Mouse (Mus musculus) heart, adult 2 months (tissue): Measurements from ENCODE around the gene Arpc3. TPM values are rescaled to one million over a fixed set of nuclear protein-coding genes. Genes with fewer than 3 reads are reported as not detected.

ENCODE experiments used
- DNase-seq, 2 experiments: peaks; one replicate each; pipeline ENCODE4 v3.0.0; 2021
- H3K27ac ChIP-seq: fragments of 200-600 bp; 2 replicates; pipeline ENCODE4 v1.8.1; 2022
- H3K27me3 ChIP-seq: fragments of 200-500 bp; 2 replicates; pipeline ENCODE4 v1.6.1; 2012; ENCODE audit warnings: mild to moderate bottlenecking, low read length, inconsistent platforms, mixed read lengths; ENCODE audit not compliant: control insufficient read depth, insufficient read depth
- H3K36me3 ChIP-seq: fragments of 200-500 bp; 2 replicates; pipeline ENCODE4 v1.6.1; 2012; ENCODE audit warnings: low read length, inconsistent platforms; ENCODE audit not compliant: control insufficient read depth, insufficient read depth
- H3K4me1 ChIP-seq: fragments of 200-500 bp; 2 replicates; pipeline ENCODE4 v1.6.1; 2011; ENCODE audit warnings: low read length; ENCODE audit not compliant: control insufficient read depth, insufficient read depth
- H3K4me3 ChIP-seq: fragments of 200-600 bp; 2 replicates; pipeline ENCODE4 v1.8.1; 2022
- H3K79me2 ChIP-seq: fragments of 200-500 bp; replicated peaks from 2 replicates; pipeline ENCODE4 v1.6.1; 2012; ENCODE audit warnings: mild to moderate bottlenecking, inconsistent platforms, low read length, moderate library complexity, mixed read lengths; ENCODE audit not compliant: control insufficient read depth, insufficient read depth
- H3K9ac ChIP-seq: fragments of 200-500 bp; 2 replicates; pipeline ENCODE4 v1.6.1; 2012; ENCODE audit warnings: low read depth, mild to moderate bottlenecking, control low read depth, inconsistent platforms, low read length, mixed read lengths
- CTCF ChIP-seq: fragments of 200-600 bp; IDR thresholded peaks from 2 replicates; pipeline ENCODE4 v1.8.1; 2022; ENCODE audit warnings: antibody characterized with exemption, mild to moderate bottlenecking, moderate library complexity
- EP300 ChIP-seq: fragments of 200-500 bp; IDR thresholded peaks from 2 replicates; pipeline ENCODE4 v1.6.1; 2011; ENCODE audit warnings: low read depth, low read length, control low read depth; ENCODE audit not compliant: insufficient read depth
- POLR2A ChIP-seq: fragments of 200-500 bp; IDR thresholded peaks from 2 replicates; pipeline ENCODE4 v1.6.1; 2011; ENCODE audit warnings: mild to moderate bottlenecking, low read depth, low read length, control low read depth; ENCODE audit not compliant: insufficient read depth
- WGBS: fragments of 180-500 bp; shearing (Covaris S2); methylation state at CpG from one replicate; pipeline ENCODE4 v1.1.7; 2018; 5-methylcytosine and 5-hydroxymethylcytosine counted together
- intact Hi-C: fragments of 180-260 bp; cut with DNase I; formaldehyde crosslinking; loops from one replicate; pipeline ENCODE4 v1.15.1; 2025
- polyA plus RNA-seq: library from polyadenylated mRNA; depleted of rRNA; stranded (reverse); fragments of >200 nt; gene quantifications from 2 replicates; pipeline ENCODE4 v1.2.3, GENCODE M21; 2012
- total RNA-seq, 2 experiments: library from RNA; stranded (reverse); gene quantifications; 2 replicates each; pipeline ENCODE4 v1.2.3; 2021

Gene Arpc3
- total and polyA plus RNA-seq, 3 experiments: 89.6 to 98.7 (median 91.5) TPM

DNA sequence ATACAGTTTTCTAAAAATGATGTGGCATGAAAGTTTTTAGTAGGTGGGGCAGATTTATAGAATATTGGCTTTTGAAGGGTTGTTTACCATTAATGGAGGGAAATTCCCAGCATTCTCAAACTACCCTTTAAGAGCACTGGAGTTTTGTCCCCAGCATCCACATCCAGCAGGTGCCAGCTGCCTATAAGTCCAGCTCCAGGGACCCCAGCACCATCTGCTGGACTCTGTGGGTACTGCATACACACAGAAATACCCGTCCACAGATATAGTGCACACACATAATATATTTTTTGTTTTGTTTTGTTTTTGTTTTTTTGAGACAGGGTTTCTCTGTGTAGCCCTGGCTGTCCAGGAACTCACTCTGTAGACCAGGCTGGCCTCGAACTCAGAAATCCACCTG lies 2.2 kb downstream of the Arpc3 start:
- intact Hi-C loops: loop anchor here (5.0 kb wide), 1 partner anchor 127 kb away; no protein-coding TSS in a partner anchor
- Histone ChIP-seq H3K4me3 (no peak overlapping the region), H3K79me2 (peaks cover 10% of the 10 kb centered on the region; the same call in 1 of the 2 replicates), H3K27ac (no peak overlapping the region), H3K4me1 (peaks cover 11% of the 10 kb centered on the region), H3K9ac (no peak overlapping the region), H3K27me3 (no peaks in the 10 kb centered on the region), H3K36me3 (peaks cover 11% of the 10 kb centered on the region)
- DNase-seq: peak; percentile 67 to 78
- TF ChIP-seq POLR2A (no peak), CTCF (peak; percentile 85), EP300 (0 out of 2 replicates have a peak, but pooled peaks have one; percentile 19)
- 55% methylated on average over 2 of the region's 2 CpGs for WGBS

DNA sequence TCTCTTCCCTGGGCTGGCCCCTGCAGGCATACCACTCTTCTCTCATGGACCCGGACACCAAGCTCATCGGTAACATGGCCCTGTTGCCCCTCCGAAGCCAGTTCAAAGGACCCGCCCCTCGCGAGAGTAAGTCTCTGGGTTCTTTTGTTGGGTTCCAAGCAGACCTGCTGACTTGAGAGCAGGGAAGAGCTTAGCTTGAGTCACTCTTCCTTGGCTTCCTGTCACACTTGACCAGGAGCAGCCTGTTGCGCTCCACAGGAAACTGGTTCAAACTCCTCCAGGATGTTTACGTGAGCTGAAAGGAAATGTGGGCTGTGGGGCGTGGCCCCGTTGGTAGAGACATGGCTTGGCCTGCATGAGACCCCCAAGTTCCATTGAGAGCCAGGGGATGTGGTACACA lies 5.1 kb downstream of the Arpc3 start:
- intact Hi-C loops: no loop called here
- DNase-seq: peak; percentile 71 to 77
- peaks cover 22% of the 10 kb centered on the region for H3K4me1 ChIP-seq
- H3K36me3 ChIP-seq: peaks cover 17% of the 10 kb centered on the region
- 42% methylated on average over 10 of the region's 10 CpGs for WGBS
- H3K4me3 ChIP-seq: peak overlapping the region; percentile 37
- H3K79me2 ChIP-seq: peaks cover 10% of the 10 kb centered on the region; the same call in 1 of the 2 replicates
- H3K27ac ChIP-seq: peak overlapping the region; percentile 90
- H3K27me3 ChIP-seq: no peaks in the 10 kb centered on the region
- peak overlapping the region; percentile 68 for H3K9ac ChIP-seq
- TF ChIP-seq CTCF: no peak
- peak; percentile 55 for TF ChIP-seq POLR2A
- peak; percentile 96 for TF ChIP-seq EP300

DNA sequence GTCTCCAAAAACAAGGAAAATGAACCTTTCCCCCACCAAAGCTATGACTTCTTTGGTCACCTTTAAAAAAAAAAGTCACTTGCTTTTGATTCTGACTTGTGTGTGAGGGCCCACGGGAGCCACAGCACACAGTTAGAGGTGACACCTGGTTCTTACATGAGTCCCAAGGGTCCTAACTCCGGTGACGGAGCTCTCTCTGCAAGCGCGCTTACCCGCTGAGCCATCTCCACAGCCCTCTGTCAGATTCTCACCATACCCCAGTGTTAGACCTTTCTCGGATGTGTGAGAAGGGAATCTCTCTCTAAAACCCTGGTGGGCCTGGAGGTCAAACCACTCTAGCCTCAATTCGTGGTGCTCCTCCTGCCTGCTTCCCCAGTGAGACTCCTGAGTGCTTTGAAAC lies 5.8 kb downstream of the Arpc3 start:
- peaks cover 10% of the 10 kb centered on the region; the same call in 1 of the 2 replicates for H3K79me2 ChIP-seq
- peak overlapping the region; percentile 7 for H3K4me3 ChIP-seq
- no peak for TF ChIP-seq POLR2A
- no peak for TF ChIP-seq CTCF
- TF ChIP-seq EP300: no peak
- H3K27me3 ChIP-seq: no peaks in the 10 kb centered on the region
- H3K9ac ChIP-seq: no peak overlapping the region
- H3K27ac ChIP-seq: peak overlapping the region; percentile 90
- DNase-seq: peak in 1 of 2 experiments; percentile 34
- 57% methylated on average over 8 of the region's 8 CpGs for WGBS
- H3K36me3 ChIP-seq: peaks cover 17% of the 10 kb centered on the region
- H3K4me1 ChIP-seq: peaks cover 27% of the 10 kb centered on the region
- intact Hi-C loops: no loop called here

DNA sequence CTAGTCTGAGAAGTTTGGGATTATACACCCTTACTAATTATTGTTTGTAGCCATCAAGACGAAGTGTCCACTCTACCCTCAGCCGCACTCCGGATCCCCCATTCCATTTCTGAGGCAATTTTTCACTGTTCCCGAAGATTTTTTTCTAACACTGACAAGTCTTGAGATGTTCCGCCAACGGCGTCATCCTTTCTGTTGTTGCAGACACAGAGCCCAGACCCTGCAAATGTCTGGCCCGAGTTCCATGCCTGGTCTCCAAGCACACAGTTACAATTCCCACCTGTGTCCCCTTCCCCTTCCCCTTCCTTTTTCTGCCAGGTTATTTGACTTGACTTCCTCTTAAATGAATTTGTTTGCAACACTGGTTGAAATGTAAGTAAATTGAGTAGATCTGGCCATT lies 8.2 kb downstream of the Arpc3 start:
- Histone ChIP-seq H3K36me3 (peaks cover 17% of the 10 kb centered on the region), H3K9ac (no peak overlapping the region), H3K4me3 (no peak overlapping the region), H3K79me2 (peaks cover 3% of the 10 kb centered on the region; the same call in 1 of the 2 replicates), H3K27ac (peak overlapping the region; percentile 83), H3K27me3 (no peaks in the 10 kb centered on the region), H3K4me1 (peaks cover 28% of the 10 kb centered on the region)
- TF ChIP-seq POLR2A (no peak), EP300 (no peak)
- intact Hi-C loops: loop anchor here (2.0 to 5.0 kb wide), 4 partner anchors 23 to 332 kb away; no protein-coding TSS in a partner anchor
- 52% methylated on average over 8 of the region's 8 CpGs for WGBS
- DNase-seq: peak in 1 of 2 experiments; percentile 28

DNA sequence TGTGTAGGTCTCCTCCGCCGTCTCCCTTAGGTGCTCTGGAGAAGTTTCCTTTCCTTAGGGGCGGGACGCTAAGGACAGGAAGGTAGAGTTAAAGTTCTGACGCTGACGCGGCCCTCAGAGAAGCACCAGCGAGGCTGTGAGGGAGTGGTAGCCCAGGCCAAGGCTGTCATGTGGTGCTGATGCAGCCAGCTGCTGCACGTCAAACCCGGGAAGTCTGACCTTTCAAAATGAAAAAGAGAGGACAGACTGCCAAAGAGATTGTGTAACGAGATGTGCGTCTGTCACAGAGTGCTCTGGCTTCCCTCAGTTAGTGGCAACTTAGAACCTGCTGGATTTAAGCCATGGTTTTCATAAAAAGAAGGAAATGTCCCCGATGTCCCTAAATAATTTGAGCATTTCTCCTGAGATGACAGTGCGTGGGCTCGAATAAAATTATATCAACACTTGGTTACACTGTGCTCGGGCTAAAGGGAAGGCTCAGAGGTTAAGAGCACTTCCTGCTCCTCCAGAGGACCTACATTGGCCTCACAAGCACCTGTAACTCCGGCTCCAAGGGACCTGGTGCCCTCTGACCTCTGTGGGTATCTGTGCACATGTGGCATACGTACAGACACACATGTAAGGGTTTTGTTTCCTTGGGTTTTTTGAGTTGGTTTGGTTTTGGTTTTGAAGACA lies 9.1 kb downstream of the Arpc3 start:
- H3K4me1 ChIP-seq: peaks cover 23% of the 10 kb centered on the region
- peak overlapping the region; percentile 28 for H3K4me3 ChIP-seq
- H3K79me2 ChIP-seq: no peaks in the 10 kb centered on the region
- peaks cover 17% of the 10 kb centered on the region for H3K36me3 ChIP-seq
- no peaks in the 10 kb centered on the region for H3K27me3 ChIP-seq
- TF ChIP-seq EP300 (peak; percentile 96), POLR2A (peak; percentile 35; the same call in 1 of the 2 replicates), CTCF (no peak)
- WGBS: 9% methylated on average over 18 of the region's 18 CpGs
- peak; percentile 79 to 89 for DNase-seq
- intact Hi-C loops: loop anchor here (2.0 to 5.0 kb wide), 4 partner anchors 22 to 332 kb away; no protein-coding TSS in a partner anchor
- H3K9ac ChIP-seq: peak overlapping the region; percentile 33
- H3K27ac ChIP-seq: peak overlapping the region; percentile 83

DNA sequence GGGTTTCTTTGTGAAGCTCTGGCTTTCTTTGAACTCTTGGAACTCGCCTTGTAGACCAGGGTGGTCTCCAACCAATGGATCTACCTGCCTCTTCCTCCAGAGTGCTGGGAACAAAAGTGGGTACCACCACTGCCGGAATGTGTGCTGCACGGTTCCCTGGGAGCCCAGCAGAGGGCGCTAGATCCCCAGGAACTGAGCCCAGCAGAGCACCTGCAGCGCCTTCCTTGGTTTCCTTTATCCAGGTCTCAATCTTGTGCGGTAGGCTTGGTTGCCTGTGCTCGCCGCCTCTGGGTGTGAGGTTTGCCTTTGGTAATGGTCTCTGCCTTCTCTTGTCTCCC lies 9.6 kb downstream of the Arpc3 start:
- TF ChIP-seq EP300 (peak; percentile 61; the same call in 1 of the 2 replicates), CTCF (no peak; the same call in 1 of the 2 replicates), POLR2A (no peak)
- peak overlapping the region; percentile 28 for H3K4me3 ChIP-seq

More for the DNA sequence above, 9.6 kb downstream of the Arpc3 start:
- Histone ChIP-seq H3K79me2 (no peaks in the 10 kb centered on the region), H3K36me3 (peaks cover 17% of the 10 kb centered on the region), H3K27me3 (no peaks in the 10 kb centered on the region), H3K4me1 (peaks cover 23% of the 10 kb centered on the region), H3K27ac (peak overlapping the region; percentile 83), H3K9ac (no peak overlapping the region)
- peak; percentile 76 to 85 for DNase-seq
- intact Hi-C loops: loop anchor here (2.0 to 5.0 kb wide), 4 partner anchors 22 to 331 kb away; no protein-coding TSS in a partner anchor
- WGBS: 26% methylated on average over 8 of the region's 8 CpGs
